Mouse (Mus musculus): ENCODE measurements around the gene Bank1. TPM values are rescaled to one million over a fixed set of nuclear protein-coding genes. Genes with fewer than 3 reads are reported as not detected.

The Bank1 gene
- 14.8 and 36.9 TPM in 2 replicates for polyA plus RNA-seq (2012; ENCODE audit: low replicate concordance)

DNA sequence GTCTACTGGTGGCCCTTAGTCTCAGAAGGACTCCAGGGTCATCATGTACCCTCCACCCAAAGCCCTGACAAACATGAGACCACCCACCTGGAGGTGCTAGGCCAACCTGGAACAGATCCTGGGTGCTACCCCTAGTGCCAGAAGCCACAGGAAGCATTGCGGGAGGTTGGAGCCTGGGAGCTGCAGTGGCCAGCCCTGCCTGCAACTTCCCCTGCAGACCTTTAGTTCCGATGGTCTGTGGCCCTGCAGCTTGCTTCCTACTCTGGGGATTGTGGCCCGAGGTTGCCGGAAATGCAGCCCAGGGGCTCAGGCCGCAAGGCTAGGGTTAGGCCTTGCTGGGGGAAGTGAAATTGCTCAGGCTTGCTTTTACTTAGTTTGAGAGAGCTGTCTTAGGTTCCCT is at the start of gene Bank1:
TSS of gene Bank1 (minus strand) at position 284 of the 400 bp plus-strand sequence.

Data from hematopoietic multipotent progenitor cell, adult 10-12 weeks (in vitro differentiated cells).